Mouse (Mus musculus) kidney, postnatal 0 days (tissue): Measurements from ENCODE around the gene Hspa2. TPM values are rescaled to one million over a fixed set of nuclear protein-coding genes. Genes with fewer than 3 reads are reported as not detected.
A peak's percentile ranks its signal among the peaks of the same experiment; 100 is the strongest.

Source experiments
- ATAC-seq: fragments of 200-750 bp; cut with Nextera tagmentation; replicated peaks from 2 replicates; pipeline ENCODE4 v1.8.0; 2017; ENCODE audit warnings: low read depth, moderate number of reproducible peaks, moderate TSS enrichment, moderate library complexity; ENCODE audit not compliant: low FRiP score
- DNase-seq: peaks from one replicate; pipeline ENCODE4 v3.0.0-alpha.2; 2016; ENCODE audit warnings: low spot score
- H3K27ac ChIP-seq: fragments of 300-500 bp; sonication (generic); 2 replicates; pipeline ENCODE4 v1.5.1; 2014; ENCODE audit warnings: mild to moderate bottlenecking
- H3K27me3 ChIP-seq: fragments of 300-500 bp; sonication (generic); 2 replicates; pipeline ENCODE4 v1.6.1; 2014; ENCODE audit warnings: low read length, mixed read lengths; ENCODE audit not compliant: insufficient read depth
- H3K36me3 ChIP-seq: fragments of 300-500 bp; sonication (generic); 2 replicates; pipeline ENCODE4 v1.6.1; 2014; ENCODE audit warnings: low read length, mixed read lengths; ENCODE audit not compliant: insufficient read depth
- H3K4me1 ChIP-seq: fragments of 300-500 bp; sonication (generic); replicated peaks from 2 replicates; pipeline ENCODE4 v1.6.1; 2014; ENCODE audit warnings: antibody characterized with exemption, low read length, mixed read lengths; ENCODE audit not compliant: insufficient read depth
- H3K4me2 ChIP-seq: fragments of 300-500 bp; sonication (generic); 2 replicates; pipeline ENCODE4 v1.6.1; 2014; ENCODE audit warnings: mild to moderate bottlenecking, low read length, moderate library complexity, mixed read lengths
- H3K4me3 ChIP-seq: fragments of 300-500 bp; sonication (generic); replicated peaks from 2 replicates; pipeline ENCODE4 v1.5.1; 2014; ENCODE audit warnings: low read depth, low read length
- H3K9ac ChIP-seq: fragments of 300-500 bp; sonication (generic); 2 replicates; pipeline ENCODE4 v1.6.1; 2014; ENCODE audit warnings: low read depth, low read length
- H3K9me3 ChIP-seq: fragments of 300-500 bp; sonication (generic); replicated peaks from 2 replicates; pipeline ENCODE4 v1.6.1; 2016; ENCODE audit warnings: low read length, inconsistent platforms, mixed read lengths
- CTCF ChIP-seq: IDR thresholded peaks from 2 replicates; pipeline ENCODE4 v1.5.1; 2016; ENCODE audit warnings: antibody characterized with exemption, low read depth, mild to moderate bottlenecking, moderate library complexity
- WGBS: fragments of 180-500 bp; shearing (Covaris S2); extraction: QIAGEN DNeasy Blood & Tissue Kit; methylation state at CpG from one replicate; pipeline ENCODE4 v1.1.7; 2014; 5-methylcytosine and 5-hydroxymethylcytosine counted together
- polyA plus RNA-seq: library from polyadenylated mRNA; unstranded; fragments of >200 nt; fragmentation: Nextera tagmentation; extraction: Ambion mirVana; gene quantifications from 2 replicates; pipeline ENCODE4 v1.2.1, GENCODE M21; 2015

Gene Hspa2
- polyA plus RNA-seq, 1 experiment from 2014 or later, result 12.4 TPM

- H3K9ac ChIP-seq, result peak overlapping the region; percentile 99
- H3K9me3 ChIP-seq, result no peaks in the 10 kb centered on the region
- ATAC-seq, result peak; percentile 63
- peak overlapping the region; percentile 71 for H3K4me2 ChIP-seq
- WGBS, result under 1% methylated on average over 61 of the region's 63 CpGs
- TF ChIP-seq CTCF, result no peak
- H3K27ac ChIP-seq, result peak overlapping the region; percentile 100
- H3K4me1 ChIP-seq, result peaks cover 24% of the 10 kb centered on the region
- H3K4me3 ChIP-seq, result peak overlapping the region; percentile 95
- DNase-seq, result peak; percentile 90
- H3K27me3 ChIP-seq, result no peaks in the 10 kb centered on the region
- H3K36me3 ChIP-seq, result no peaks in the 10 kb centered on the region
These were observed 33.0 kb upstream of the Hspa2 start for GRCm38 (mm10) chr12:76370831-76371571.

GRCm38 (mm10) chr12:76372046-76372445 lies 31.9 kb upstream of the Hspa2 start:
- Histone ChIP-seq H3K27ac (0 out of 2 replicates have a peak overlapping the region, but pooled peaks have one; percentile 100), H3K4me3 (peak overlapping the region; percentile 95), H3K27me3 (no peaks in the 10 kb centered on the region), H3K9me3 (no peaks in the 10 kb centered on the region), H3K4me1 (peaks cover 23% of the 10 kb centered on the region), H3K9ac (peak overlapping the region; percentile 99), H3K36me3 (no peaks in the 10 kb centered on the region), H3K4me2 (peak overlapping the region; percentile 71)
- ATAC-seq (no peak), DNase-seq (no peak)
- 33% methylated on average over 7 of the region's 7 CpGs for WGBS
- TF ChIP-seq CTCF, result no peak

GRCm38 (mm10) chr12:76372881-76373818 lies 30.8 kb upstream of the Hspa2 start:
- 81% methylated on average over 5 of the region's 7 CpGs for WGBS
- H3K4me1 ChIP-seq, result peaks cover 12% of the 10 kb centered on the region
- H3K27me3 ChIP-seq, result no peaks in the 10 kb centered on the region
- peak; percentile 19; the same call in 1 of the 2 replicates for TF ChIP-seq CTCF
- H3K36me3 ChIP-seq, result no peaks in the 10 kb centered on the region
- H3K4me2 ChIP-seq, result no peak overlapping the region
- no peaks in the 10 kb centered on the region for H3K9me3 ChIP-seq
- H3K27ac ChIP-seq, result no peak overlapping the region
- no peak for DNase-seq
- H3K4me3 ChIP-seq, result no peak overlapping the region
- H3K9ac ChIP-seq, result no peak overlapping the region
- no peak for ATAC-seq

- no peak overlapping the region for H3K4me3 ChIP-seq
- ATAC-seq, result no peak
- no peak for TF ChIP-seq CTCF
- H3K9me3 ChIP-seq, result no peaks in the 10 kb centered on the region
- no peak overlapping the region for H3K4me2 ChIP-seq
- no peaks in the 10 kb centered on the region for H3K27me3 ChIP-seq
- no peak overlapping the region for H3K27ac ChIP-seq
- 65% methylated on average over 6 of the region's 6 CpGs for WGBS
- no peak for DNase-seq
- no peak overlapping the region for H3K9ac ChIP-seq
- H3K36me3 ChIP-seq, result no peaks in the 10 kb centered on the region
- peaks cover 12% of the 10 kb centered on the region for H3K4me1 ChIP-seq
These were observed 30.0 kb upstream of the Hspa2 start for GRCm38 (mm10) chr12:76373991-76374390.

- H3K9ac ChIP-seq, result no peak overlapping the region
- ATAC-seq (no peak), DNase-seq (no peak)
- H3K27ac ChIP-seq, result no peak overlapping the region
- WGBS, result 84% methylated on average over 4 of the region's 4 CpGs
- no peaks in the 10 kb centered on the region for H3K36me3 ChIP-seq
- H3K4me3 ChIP-seq, result no peak overlapping the region
- no peak for TF ChIP-seq CTCF
- no peaks in the 10 kb centered on the region for H3K27me3 ChIP-seq
- no peaks in the 10 kb centered on the region for H3K9me3 ChIP-seq
- H3K4me1 ChIP-seq, result peaks cover 12% of the 10 kb centered on the region
- H3K4me2 ChIP-seq, result no peak overlapping the region
These were observed 29.1 kb upstream of the Hspa2 start for GRCm38 (mm10) chr12:76374911-76375310.

GRCm38 (mm10) chr12:76375506-76375905 lies 28.5 kb upstream of the Hspa2 start:
- no peak for ATAC-seq
- TF ChIP-seq CTCF, result no peak

More at GRCm38 (mm10) chr12:76375506-76375905, 28.5 kb upstream of the Hspa2 start:
- Histone ChIP-seq H3K36me3 (no peaks in the 10 kb centered on the region), H3K4me1 (peaks cover 12% of the 10 kb centered on the region), H3K9me3 (no peaks in the 10 kb centered on the region), H3K4me2 (no peak overlapping the region), H3K9ac (no peak overlapping the region), H3K27ac (no peak overlapping the region), H3K27me3 (no peaks in the 10 kb centered on the region), H3K4me3 (no peak overlapping the region)
- WGBS, result 78% methylated on average over 3 of the region's 3 CpGs
- DNase-seq, result no peak
